Mouse (Mus musculus) gastrocnemius, postnatal 4 days (tissue): ENCODE results near the gene Zfp386. TPM values are rescaled to one million over a fixed set of nuclear protein-coding genes. Genes with fewer than 3 reads are reported as not detected.

Experiments
- DNase-seq, 2 experiments: peaks; one replicate each; pipeline ENCODE4 v3.0.0; 2021 to 2022; ENCODE audit warnings: low spot score in 2 of 2, mixed read lengths in 2 of 2
- total RNA-seq, 2 experiments: library from RNA; stranded (reverse); gene quantifications; 2 replicates each; pipeline ENCODE4 v1.2.3; 2021

Zfp386 gene
- total RNA-seq, 2 experiments from 2014 or later: 35.7 to 39.9 TPM

GRCm38 (mm10) chr12:116086951-116087600 is 39.6 kb downstream of the Zfp386 start:
- no peak for DNase-seq

- no peak for DNase-seq
Measured at GRCm38 (mm10) chr12:116089836-116090235, 42.3 kb downstream of the Zfp386 start.

- DNase-seq: no peak
Measured at GRCm38 (mm10) chr12:116094765-116095555, 47.4 kb downstream of the Zfp386 start.

GRCm38 (mm10) chr12:116096361-116096904 is 48.9 kb downstream of the Zfp386 start:
- DNase-seq: no peak

GRCm38 (mm10) chr12:116097166-116097565 is 49.6 kb downstream of the Zfp386 start:
- DNase-seq: no peak

- no peak for DNase-seq
Measured at GRCm38 (mm10) chr12:116101945-116102344, 54.4 kb downstream of the Zfp386 start.

- peak in 1 of 2 experiments; percentile 30 for DNase-seq
Measured at GRCm38 (mm10) chr12:116109451-116110353, 62.2 kb downstream of the Zfp386 start.

- DNase-seq: no peak
Measured at GRCm38 (mm10) chr12:116111007-116111694, 63.6 kb downstream of the Zfp386 start.

Other genes starting within 250 kb of the Zfp386 start
- 1 to 10 TPM; 6.6 to 7.0 TPM for gene Vipr2, start 30.0 kb downstream of the Zfp386 start, total RNA-seq
- 10 to 100 TPM in 1 of 2 experiments, 1 to 10 TPM in 1; 9.2 to 10.2 TPM for gene Wdr60, start 215.3 kb downstream of the Zfp386 start, total RNA-seq
- not detected for gene Gm11027, start 227.7 kb downstream of the Zfp386 start, total RNA-seq
- gene Esyt2, start 233.5 kb downstream of the Zfp386 start, total RNA-seq: 10 to 100 TPM; 34.4 to 41.6 TPM